Mouse (Mus musculus) frontal cortex, postnatal 36 days (tissue): Measurements from ENCODE around the gene 2810408A11Rik.
A peak's percentile ranks its signal among the peaks of the same experiment; 100 is the strongest.

Experiments used
- DNase-seq, 2 experiments: peaks; one replicate each; pipeline ENCODE4 v3.0.0; 2022; ENCODE audit warnings: low spot score in 2 of 2

The 2810408A11Rik gene

DNA sequence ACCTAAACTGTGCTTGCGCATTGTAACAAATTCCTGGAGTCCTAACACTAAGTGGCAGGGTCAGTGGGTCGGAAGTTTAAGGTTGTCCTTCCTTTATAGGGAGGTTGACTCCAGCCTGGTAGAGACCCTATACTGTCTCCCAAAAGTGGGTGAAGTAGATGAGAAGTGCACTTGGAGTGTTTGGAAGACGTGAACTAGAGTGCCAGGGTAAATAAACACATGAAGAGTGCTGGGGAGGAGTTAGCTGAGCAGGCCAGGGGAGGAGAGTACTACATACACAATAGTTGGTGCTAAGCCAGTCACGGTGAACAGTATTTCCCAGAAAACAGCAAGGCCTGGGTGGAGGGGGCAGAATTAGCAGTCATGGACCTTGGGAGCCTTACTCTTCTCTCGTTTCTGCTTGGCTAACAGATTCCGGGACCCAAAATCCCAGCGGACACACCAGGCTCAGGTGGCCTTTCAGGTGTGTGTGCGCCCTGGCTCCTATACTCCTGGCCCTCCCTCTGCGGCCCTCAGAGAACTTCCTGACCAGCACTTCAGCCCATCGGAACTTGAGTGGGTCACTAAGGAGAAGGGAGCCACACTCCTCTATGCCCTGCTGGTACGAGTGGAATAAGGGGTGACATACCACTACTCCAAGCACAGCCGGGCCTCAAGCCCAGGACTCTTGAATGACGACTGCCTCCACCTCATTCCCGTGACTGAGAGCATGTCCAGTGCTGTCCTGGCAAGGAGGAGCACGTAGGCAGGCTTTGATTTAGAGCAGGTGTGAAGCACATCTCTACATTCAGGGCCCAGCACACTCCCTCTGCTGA lies 12.1 kb upstream of the 2810408A11Rik start:
- no peak for DNase-seq

DNA sequence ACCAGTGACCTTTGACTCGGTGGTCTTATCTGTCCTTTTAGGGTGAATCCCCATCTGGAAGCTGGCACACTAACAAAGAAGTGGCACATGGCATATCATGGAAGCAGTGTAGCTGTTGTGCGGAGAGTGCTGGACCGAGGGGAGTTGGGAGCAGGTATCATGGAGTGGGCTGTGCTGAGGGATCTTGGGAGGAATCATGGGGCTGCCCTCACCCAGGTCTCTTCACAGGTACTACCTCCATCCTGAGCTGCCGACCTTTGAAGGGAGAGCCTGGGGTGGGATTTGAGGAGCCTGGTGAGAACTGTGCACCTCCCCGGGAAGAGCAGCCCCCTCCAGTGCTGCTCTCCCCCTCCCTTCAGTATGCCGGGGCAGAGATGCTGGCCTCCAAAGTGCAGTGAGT lies 10.9 kb upstream of the 2810408A11Rik start:
- no peak for DNase-seq

DNA sequence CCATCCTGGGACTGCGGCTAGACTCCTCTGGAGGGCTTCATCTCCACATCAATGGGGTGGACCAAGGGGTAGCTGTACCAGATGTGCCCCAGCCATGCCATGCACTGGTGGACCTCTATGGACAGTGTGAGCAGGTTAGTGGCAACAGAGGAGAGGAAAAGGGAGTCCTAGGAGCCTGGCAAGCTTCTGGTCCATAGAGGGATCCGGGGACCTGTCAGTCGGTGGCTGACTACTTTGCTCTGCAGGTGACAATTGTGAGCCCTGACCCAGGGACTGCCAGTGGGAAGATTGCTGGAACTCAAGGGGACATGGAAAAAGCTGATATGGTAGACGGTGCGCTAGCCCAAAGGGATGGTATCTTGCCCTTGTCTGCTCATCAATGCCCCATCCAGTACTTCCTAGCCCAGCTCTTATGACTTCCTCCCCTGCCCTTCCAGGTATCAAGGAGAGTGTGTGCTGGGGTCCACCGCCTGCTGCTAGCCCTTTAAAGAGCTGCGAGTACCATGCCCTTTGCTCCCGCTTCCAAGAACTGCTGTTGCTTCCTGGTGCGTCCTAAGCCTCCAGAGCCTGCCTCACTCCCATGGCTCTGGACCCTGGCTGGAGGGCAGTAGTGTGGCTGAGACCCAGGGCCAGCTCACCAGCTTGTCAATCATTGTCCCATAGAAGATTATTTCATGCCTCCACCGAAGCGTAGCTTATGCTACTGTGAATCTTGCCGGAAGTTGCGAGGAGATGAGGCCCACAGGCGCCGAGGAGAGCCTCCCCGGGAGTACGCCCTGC lies 10.2 kb upstream of the 2810408A11Rik start:
- DNase-seq, result no peak

DNA sequence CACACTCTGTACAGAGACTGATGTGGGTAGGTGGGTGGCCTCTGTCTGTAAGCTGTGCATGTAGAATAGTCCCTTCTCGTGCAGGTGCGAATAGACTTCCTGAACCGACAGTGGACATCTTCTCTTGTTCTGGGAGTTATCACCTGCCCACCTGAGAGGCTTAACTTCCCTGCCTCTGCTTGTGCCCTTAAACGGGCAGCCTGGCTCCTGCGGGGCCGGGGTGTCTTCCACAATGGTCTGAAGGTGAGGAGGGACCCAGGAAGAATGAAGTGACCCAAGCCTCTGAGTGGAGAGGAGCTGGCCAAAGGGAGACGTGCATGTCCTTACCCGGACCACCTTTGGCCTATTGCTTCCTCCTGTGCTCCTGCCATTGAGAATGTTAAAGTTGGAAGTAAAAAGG lies 9.4 kb upstream of the 2810408A11Rik start:
- DNase-seq, result no peak

DNA sequence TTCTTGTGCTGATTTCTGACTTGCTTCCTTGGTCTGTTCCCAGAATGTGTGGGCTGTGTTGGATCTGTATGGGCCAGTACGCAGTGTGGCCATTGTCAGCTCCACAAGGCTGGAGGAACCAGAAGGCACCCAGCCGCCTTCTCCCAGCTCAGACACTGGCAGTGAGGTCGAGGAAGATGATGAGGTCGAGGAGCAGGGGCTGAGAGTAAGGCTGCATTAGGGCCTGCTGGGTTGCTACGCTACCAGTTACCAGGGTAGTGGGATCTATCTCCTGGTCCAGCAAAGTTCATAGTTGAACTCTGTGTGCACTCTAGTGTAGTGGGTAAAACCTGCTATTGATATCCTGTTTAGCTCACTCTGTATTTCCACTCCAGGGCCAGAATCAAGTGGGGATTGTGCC lies 8.4 kb upstream of the 2810408A11Rik start:
- DNase-seq, result no peak

DNA sequence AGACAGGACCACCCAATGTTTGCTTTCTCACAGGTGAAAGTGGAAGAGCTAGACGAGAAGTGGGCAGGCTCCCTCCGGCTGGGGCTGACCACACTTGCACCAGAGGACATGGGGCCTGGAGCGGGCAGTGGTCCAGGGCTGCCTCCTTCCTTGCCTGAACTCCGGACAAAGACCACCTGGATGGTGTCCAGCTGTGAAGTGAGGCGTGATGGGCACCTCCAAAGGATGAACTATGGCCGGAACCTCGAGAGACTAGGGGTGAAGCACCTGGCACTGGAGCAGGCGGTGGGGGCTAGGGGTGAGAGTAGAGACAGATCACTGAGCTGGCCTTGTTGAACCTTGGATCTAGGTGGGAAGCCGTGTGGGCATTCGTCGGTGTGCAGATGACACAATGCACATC lies 7.9 kb upstream of the 2810408A11Rik start:
- no peak for DNase-seq

DNA sequence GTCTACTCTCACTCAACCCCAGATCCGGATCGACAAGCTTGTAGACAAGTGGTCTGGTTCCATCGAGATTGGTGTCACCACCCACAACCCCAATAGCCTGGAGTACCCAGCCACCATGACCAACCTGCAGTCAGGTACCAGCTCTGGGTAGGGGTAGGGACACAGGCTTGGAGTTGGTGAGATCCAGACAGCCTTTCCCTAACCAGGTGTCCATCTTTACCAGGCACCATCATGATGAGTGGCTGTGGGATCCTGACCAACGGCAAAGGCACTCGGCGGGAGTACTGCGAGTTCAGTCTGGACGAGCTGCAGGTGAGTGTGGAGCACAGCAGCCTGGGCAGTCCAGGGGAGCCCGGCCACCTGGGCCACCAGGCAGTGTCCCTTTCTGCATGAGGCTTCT lies 3.5 kb upstream of the 2810408A11Rik start:
- no peak for DNase-seq

DNA sequence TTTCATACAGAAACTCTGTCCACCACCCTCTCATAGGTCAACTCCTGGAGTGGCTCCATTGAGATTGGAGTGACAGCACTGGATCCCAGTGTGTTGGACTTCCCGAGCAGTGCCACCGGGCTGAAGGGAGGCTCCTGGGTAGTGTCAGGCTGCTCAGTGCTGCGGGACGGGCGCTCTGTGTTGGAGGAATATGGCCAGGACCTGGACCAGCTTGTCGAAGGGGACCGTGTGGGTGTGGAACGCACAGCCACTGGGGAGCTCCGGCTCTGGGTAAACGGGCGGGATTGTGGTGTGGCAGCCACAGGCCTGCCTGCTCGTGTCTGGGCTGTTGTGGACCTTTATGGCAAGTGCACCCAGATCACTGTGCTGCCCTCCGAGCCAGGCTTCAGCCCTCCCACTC lies 2.2 kb upstream of the 2810408A11Rik start:
- DNase-seq, result no peak

DNA sequence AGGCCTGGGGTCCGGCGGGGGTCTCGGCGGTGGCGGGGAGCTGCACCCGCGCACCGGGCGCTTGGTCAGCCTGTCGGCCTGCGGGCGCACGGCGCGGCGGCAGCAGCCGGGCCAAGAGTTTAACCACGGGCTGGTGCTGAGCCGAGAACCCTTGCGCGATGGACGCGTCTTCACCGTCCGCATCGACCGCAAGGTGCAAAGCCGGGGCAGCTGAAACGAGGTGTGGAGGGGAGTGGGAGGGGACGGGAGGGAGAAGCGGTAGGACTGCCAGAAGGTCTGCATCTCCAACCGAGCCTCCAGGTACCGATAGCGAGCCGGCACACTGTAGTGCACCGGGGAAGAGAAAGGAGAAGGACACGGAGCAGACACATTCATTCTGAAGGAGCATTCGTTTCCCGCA lies 1.2 kb upstream of the 2810408A11Rik start:
- DNase-seq, result no peak

DNA sequence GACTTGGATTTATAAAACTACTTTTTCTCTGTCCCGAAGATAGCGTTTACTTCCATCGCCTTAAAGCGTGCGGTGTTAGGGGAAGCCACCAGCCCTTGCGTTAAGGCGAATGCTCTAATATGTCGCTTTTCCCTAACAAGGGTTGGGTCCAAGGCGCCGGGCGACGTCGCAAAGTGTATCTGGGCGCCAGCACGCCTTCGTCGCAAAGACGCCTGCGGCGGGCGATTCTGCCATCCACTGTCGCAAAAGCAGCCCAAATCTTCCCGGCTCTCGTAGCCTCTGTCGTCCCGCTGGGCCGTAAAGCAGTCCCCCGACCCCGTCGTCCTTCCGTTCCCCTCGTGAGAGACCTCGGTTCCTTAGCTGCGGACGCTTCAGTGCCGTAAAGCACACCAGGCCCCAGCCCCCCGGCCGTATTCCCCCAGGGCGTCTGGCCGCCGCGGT lies 639 bp upstream of the 2810408A11Rik start:
- peak; percentile 96 to 99 for DNase-seq

DNA sequence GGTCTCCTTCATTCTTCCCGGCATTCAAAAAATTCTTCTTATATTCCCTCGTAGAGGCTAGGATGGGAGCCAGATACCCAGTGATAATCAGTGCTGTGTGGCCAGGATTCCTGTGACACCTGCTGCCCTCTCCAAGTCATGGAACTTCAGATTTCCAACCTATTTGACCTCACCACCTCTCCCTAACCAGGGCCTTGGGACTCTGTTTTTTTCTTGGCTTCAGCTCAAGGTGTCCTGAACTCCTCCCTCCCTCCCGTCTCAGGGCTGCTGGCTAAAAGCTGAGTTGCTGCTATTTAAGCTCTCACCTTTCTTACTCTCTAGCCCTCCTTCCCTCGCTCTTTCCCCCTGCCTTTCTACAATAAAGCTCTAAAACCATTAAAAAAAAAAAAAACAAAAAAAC lies 917 bp downstream of the 2810408A11Rik start:
- DNase-seq, result no peak

DNA sequence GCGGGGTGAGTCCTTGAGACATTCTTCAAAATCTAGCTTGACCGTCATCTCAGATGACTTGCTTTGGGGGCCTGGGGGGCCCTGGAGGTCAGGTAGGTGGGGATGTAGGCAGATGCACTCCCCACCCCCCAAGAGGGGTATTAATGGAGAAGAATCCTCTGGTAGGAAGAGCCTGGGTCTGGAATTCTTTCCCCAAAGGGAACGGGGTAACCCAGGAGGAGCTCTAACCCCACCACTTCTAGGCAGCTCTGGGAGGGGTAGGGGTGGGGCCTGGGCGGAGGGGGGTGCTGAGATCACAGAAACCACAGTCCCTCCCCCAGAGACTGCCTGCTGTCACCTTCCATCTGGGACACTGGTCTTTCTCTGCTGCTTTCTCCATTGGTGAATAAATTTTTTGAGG lies 5.5 kb downstream of the 2810408A11Rik start, which contains the start of gene Acap1:
Gene Acap1, minus strand, starts transcription at position 249 of the 400 bp plus-strand sequence.
- no peak for DNase-seq

DNA sequence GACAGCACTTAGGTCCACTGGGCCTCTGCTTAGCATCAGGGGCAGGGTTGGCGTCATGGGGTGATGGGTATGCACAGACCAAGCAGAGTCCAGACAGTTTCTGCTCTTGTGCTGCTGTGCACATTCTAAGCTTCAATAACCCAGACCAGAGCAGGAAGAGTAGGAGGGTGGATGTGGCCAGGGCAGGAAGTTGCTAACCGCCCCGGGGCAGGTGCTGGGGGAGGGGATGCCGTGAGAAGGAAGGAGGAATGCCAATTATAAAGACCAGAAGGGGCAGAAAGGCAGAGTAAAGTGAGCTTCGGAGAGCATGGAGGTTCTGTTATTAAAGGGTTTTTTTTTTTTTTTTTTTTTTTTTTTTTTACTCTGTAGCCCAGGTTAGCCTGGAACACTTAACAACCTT lies 6.1 kb downstream of the 2810408A11Rik start:
- no peak for DNase-seq

DNA sequence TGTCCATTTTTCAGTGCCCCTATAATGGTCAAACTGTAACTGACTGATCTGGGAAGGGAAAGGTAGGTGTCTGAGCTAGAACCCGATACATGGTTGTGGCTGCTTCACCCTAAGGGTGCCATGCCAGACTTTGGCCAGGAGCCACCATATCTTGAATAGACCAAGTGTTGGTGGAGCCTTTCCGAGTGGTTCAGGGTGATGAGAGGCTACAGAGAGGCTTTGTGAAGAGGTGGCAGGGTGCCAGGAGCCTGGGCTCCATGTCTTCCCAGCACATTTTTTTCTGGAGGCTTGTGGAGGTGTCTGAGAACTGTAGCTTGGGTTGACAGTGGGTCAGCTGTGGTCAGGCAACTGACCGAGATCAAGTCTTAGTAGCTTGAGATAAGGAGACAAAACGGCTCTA lies 9.3 kb downstream of the 2810408A11Rik start:
- no peak for DNase-seq

DNA sequence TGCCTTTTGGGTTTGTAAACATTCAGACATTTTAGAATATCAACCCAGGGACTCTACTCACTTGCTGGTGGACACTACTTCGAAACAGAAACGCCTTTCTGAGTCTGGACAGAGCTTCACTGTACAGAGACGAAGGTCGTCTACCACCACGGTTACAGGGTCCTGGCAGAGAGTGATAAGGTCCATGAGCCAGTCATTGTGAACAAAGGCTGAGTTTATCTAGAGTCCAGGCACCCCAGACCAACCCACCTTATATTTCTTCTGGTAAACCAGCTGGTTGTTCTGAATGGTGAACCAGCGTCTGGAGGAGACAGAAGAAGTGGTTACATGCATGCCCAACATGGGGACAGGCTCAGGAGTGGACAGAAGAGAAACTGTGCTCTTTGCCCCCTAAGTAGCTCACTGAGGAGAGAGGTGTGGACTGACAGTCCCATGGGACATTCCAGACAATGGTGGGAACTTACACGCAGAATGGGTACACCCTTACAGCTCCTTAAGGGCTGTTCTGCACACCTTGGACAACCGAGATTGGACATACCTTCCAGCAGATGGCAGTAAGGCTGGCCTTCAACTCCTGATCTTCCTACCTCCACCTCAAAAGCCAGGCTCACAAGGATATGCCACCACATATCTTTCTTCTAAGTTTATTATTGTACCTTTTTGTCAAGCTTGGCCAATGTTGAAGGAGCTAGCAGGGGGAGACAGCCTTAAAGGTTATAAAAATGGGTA lies 13.7 kb downstream of the 2810408A11Rik start:
- DNase-seq, result no peak

DNA sequence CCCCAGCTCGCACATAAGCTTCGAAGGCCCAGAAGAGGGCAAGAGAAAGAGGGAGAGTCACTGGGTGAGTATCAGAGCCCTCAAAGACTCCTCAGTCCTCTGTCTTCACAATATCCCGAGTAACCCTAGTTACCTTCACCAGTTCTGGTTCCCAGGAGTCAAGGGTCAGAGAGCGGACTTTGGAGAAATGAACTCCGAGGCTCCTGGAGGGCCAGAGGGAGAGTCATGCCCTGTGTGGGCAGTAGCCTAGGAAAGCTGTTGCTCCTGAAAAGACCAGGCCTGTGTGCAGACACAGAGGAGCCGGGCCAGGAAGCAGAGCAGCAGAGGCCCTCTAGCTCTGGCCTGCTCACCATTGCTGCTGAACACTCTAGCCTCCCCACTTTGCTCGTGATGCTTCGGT lies 16.1 kb downstream of the 2810408A11Rik start:
- DNase-seq, result no peak

DNA sequence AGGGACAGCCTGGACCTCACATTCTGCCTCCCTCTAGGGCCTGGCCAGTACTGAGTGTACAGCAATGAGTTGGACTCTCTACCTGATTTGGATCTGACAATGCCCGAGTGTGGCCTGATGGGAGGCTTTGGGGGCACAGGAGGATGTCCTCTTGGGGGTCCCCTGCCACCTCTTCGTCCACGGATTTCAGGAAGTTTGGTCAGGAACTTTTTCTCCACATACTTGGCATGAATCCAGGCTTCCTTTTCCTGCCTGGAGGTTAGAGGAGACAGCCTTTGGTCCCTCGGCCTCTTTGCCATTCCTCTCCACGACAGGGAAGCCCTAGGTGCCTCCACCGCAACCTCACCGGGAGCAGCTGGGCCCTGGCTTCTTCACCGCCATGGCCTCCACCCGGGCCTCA lies 16.5 kb downstream of the 2810408A11Rik start:
- DNase-seq, result no peak

DNA sequence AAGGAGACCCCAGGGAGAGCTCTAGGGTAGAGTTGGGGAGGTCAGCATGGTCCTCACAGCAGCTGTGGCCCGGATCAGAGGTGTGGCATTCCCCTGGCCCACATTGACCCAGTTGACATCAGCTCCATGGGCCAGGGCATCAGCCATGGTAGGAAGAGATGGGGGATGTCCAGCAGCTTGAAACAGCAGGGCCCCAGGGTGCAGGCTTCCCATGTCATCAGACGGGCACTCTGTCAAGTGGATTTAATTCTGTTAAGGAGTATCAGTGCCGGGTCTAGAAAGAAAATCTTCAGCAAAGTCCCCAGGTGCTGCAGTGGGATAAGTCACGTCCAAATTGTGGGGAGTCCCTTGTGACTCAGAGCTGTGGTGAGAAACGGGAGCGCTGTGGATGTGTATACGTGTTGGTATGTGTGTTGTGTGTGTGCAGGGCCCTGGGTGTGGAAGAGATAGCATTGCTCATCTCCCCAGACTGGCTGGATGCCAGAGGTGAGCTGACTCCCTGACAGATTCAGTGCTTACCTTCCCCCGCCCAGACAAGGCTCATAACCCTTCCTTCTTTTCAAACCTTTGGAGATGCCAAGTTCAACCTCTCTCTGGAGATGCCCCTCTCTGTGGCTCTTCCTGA lies 17.1 kb downstream of the 2810408A11Rik start:
- no peak for DNase-seq

DNA sequence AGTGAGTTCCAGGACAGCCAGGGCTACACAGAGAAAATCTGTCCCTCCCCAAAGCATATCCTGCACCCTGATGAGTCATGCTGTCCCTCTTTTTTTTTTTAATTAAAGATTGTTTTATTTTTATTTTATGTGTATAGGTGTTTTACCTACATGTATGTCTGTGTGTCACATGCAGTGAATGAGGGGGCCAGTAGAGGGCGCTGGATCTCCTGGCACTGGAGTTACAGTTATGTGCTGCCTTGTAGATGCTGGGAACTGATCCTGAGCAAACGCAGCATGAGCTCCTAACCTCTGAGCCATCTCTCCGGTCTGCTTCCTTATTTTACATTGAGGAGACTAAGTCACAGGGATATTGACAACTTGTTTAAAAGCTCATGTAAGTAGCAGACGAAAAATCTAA lies 17.7 kb downstream of the 2810408A11Rik start:
- DNase-seq, result peak in 1 of 2 experiments; percentile 23

DNA sequence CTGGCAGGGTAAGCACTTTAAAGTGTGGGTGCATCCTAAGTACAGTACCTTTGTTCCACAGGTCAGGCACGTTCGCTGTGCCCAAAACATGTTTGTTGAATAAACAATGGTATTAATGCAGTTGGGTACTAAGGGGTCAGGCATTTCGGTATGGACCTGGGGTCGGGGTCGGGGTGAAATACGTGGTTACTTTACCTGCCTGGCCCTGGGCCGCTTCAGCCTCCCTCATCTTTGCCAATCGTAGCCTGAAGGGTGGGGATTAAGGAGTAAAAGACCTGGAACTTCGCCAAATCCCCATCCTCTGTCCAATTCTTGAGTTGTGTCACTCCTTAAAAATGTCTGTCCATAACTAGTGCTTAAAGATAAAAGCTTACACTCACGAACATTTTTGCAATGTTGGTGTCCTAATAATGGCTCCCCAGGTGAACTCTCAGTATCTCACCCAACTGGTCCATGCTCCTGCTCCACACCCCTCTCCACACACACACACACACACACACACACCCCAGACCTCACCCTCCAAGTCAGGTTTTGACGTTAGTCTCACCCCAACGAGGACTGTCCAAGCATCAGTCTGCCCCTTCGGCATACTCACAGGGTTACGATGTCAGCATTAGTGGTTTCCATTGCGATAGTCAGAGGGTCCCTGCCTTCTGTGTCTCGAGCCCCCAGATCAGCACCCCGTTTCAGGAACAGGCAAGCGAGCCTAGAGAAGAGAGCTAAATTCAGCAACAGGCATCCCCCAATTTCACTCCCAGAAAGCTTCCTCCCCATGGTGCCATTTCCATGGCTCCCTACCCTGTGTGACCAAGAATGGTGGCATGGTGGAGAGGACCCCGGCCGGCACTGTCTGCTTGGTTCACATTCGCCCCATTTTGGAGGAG lies 18.8 kb downstream of the 2810408A11Rik start:
- DNase-seq, result no peak
